Mouse (Mus musculus) bone marrow macrophage, adult 2 months (primary cell): ENCODE measurements around the gene Patj.

Experiments
- CTCF ChIP-seq: IDR thresholded peaks from 2 replicates; pipeline ENCODE4 v1.5.1; 2012; ENCODE audit warnings: low read depth, mild to moderate bottlenecking, low read length, moderate library complexity
- POLR2A ChIP-seq: IDR thresholded peaks from 2 replicates; pipeline ENCODE4 v1.6.1; 2012; ENCODE audit warnings: mild to moderate bottlenecking, low read depth, low read length, borderline replicate concordance

- TF ChIP-seq POLR2A (no peak), CTCF (no peak)
Measured at GRCm38 (mm10) chr4:98509939-98510338, 114.4 kb downstream of the Patj start.
